Mouse (Mus musculus) layer of hippocampus, postnatal 25 days (tissue): ENCODE measurements around the gene Ube2i. TPM values are rescaled to one million over a fixed set of nuclear protein-coding genes. Genes with fewer than 3 reads are reported as not detected.
"Not testable (repeated sequence)": the region's sequence is repeated elsewhere in the genome, so short reads cannot be mapped to it uniquely, and the experiment has no call there.

Experiments
- DNase-seq, 2 experiments: peaks; one replicate each; pipeline ENCODE4 v3.0.0; 2022; ENCODE audit warnings: mixed read lengths in 2 of 2, low spot score in 1 of 2; ENCODE audit errors: extremely low spot score in 1 of 2
- total RNA-seq, 2 experiments: library from RNA; stranded (reverse); gene quantifications; 2 replicates each; pipeline ENCODE4 v1.2.3; 2021

Ube2i gene
- total RNA-seq, 2 experiments from 2014 or later, result 229 to 234 TPM

DNA sequence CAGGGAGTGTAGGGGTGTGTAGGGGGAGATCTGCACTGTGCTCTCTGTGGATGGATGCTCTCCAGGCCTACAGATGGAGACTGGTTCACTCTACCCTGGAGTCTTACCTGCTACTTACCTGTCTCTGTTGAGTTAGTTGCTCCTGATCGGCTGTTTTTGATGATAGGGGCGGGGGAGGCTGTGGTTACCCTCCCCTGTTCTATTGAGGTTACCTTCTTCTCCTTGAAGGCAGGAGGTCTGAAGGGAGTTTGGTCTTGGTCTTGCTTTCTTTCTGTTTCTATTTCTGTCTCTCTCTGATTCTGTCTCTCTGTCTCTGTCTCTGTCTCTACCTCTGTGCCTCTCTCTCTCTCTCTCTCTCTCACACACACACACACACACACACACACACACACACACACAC lies 19.3 kb downstream of the Ube2i start:
- no peak for DNase-seq

GRCm38 (mm10) chr17:25253760-25254159 lies 20.7 kb downstream of the Ube2i start:
- no peak for DNase-seq

DNA sequence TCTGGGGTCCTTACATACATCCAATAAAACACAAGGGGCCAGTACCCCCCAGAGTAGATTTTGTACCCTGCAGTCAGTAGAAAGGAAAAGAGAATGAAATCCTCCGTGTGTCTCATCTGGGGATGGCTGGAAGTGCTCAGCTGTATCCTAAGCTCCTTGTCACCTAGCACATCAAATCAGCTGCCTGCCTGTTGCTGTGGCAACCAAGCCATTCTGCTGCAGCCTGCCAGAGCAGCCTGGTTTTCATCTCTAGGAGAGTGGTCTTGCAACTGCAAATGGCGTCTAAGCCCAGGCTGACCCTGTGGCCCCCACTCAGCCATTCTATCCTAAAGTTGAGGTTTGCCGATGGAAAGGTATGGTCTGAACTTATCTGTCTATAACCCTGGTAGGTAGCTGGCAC lies 21.8 kb downstream of the Ube2i start:
- DNase-seq, result no peak

- no peak for DNase-seq
Observed at GRCm38 (mm10) chr17:25250181-25250835, 24.1 kb downstream of the Ube2i start.

GRCm38 (mm10) chr17:25248033-25248750 lies 26.2 kb downstream of the Ube2i start:
- no peak for DNase-seq

DNA sequence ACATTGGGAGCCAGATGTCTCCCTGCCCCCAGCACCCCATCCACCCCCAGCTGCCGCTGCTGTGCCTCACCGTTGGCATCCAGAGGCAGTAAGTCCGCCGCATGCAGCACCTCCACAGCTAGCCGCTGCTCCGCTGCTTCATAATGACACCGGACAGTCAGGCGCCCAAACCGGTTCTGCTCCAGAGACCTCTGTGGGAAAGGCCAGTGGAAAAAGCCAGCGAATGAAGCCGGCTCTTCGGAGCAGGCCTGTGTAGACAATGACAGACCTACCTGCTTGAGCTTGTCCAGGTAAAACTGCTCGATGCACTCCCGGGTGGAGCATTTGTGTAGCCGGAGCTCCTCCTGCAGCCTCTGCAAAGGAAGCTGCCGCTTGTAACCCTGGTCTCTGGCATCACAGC lies 30.2 kb downstream of the Ube2i start:
- DNase-seq, result no peak

DNA sequence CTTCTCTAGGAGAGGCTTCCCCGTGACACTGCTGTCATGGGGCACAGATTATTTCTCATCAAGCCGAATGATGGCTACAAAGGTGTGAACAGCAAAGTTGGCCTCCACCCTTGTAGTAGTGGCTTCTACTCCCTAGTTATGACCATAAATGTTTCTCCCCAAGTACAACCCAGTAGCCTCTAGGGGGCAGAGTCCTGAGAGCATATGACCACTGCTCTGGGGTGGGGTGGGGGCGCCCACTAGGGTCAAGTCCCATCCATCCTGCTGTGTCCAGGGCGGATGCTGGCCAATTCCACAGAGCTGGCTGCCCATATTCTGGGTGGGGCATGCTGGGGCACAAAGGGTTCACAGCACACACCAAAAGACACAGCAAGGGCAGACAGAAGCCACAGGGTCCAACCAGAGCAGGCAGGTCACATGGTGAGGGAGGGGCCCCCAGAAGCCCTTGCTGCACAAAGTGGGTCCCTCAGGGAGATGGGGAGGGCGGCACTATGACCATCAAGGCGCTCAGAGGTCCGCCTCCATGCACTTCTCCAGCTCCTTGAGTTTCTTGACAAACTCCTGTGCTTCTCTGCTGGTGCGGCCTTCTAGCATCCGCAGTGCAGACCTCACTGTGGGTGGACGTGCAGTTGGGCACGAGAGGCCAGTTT lies 31.2 kb downstream of the Ube2i start:
- DNase-seq, result no peak

- peak; percentile 67 to 75 for DNase-seq
Observed at GRCm38 (mm10) chr17:25239695-25240636, 34.5 kb downstream of the Ube2i start, which contains the start of the genes Gnptg and Tsr3. Gene Gnptg (minus strand): TSS chr17:25240124. Gene Tsr3 (plus strand): TSS chr17:25240170.

DNA sequence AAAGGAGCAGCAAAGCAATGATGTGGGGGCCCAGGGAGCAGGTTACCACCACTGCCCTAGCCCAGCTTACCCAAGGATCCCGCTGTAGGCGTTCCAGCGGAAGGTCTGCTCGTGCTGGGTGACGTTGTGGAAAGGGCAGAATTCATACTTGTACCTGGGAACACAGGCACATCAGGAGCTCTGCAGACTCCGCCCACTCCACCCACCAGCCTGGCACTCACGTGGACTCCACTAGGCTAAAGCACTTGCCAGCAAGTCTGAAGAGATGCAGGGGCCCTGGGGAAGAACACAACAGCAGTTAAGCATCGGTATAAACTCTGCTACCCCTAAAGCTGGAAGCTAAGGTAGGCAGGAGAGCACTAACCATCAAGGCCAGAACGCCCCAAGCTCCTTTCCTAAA lies 38.8 kb downstream of the Ube2i start:
- DNase-seq, result no peak

DNA sequence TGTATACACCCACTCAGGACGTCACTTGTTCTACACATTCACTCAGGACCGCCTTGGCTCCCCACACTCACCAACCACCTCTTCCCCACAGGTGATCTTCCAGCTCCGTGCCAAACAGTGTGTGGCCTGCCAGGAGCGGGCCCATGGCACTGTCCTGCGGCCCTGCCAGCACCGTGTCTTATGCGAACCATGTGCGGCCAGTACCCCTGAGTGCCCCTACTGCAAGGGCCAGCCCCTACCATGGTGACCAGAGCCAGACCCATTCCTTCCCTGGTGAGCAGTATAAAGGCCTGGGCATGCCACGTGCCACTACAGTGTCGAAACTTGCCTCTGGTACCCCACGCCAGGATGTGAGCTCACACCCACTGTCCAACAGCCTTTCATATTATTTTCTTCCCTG lies 42.8 kb downstream of the Ube2i start:
- not testable (repeated sequence) for DNase-seq

DNA sequence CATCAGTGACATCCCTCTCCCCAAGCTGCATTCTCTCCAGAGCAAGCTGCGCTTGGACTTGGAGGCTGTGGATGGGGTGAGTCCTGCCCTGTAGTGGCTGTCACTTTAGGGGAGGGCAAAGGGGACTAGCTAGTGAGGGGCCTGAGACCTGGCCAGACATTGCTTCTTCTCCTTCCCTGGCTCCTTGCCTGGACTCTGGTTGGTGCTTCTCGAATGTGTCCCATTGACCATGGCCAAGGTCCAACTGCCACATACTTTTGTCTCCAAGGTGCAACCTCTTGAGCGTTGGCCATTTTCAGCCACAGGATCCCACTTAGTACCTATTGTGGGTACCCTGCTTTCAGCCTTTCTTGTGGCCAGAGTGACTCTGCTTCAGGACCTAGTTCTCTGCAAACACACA lies 43.7 kb downstream of the Ube2i start:
- no peak for DNase-seq

GRCm38 (mm10) chr17:25230014-25230655 lies 44.3 kb downstream of the Ube2i start:
- DNase-seq, result not testable (repeated sequence)

DNA sequence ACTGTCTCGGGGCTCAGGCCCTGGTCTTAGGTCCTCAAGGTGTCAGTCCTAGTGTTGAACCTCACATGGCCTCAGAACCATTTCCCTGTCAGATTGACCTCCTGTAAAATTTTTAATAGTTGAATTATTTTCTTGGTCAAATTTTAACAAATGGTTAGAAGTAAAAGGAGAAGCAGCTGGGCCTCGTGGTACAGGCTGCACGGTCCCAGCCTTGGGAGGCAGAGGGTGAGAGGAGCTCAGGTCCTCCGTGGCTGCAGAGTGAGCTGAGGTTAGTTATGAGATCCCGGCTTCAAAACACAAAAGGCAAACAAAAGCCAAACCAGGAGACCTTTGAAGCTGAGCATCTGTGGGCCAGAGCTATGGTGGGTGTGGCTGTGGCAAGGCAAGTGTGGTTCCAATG lies 46.4 kb downstream of the Ube2i start:
- DNase-seq, result no peak

DNA sequence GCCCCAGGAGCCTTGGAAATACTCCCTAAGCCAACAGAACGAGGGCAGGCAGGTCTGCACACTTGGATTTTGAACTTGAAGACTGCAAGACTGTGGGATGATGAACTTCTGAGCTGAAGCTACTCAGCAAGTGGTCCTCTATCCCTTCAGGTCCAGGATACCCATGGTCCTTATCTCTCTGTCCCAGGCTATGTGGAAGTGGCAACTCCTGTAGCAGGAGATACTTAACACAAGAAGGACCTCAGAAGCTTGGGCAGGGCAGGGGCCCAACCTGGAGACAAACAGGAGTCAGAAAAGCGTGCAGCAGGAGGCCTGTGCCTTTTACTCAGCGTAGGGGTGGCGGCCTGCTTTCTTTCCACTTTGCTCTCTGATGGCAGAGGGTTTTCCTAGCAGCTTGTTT lies 48.8 kb downstream of the Ube2i start:
- no peak for DNase-seq

DNA sequence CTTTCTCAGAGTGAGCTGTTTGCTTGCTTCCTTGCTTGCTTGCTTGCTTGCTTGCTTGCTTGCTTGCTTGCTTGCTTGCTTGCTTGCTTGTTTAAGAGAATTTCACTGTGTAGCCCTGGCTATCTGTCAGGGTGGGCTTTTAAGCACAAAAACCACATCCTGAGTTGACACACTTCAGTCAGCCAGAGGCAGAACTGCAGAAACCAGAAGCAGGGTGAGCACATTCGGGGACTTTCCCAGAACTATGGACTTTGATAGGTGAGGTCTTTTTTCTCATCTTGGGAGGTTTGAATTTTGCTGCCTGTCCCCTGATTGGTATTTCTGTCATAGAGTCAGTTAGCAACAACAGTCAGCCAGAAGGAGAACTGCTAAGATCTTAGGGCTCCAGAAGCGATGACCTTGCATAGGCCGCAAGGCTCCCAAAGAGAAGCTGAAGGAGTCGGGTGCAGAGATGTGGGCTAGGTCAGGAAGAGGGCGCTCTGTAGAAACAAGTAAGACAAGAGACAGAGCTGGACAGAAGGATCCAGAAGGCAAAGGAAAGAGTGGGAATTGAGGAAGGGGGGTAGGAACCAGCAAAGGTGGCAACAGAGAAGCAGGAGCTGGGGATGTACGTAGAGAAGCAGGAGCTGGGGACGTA lies 49.7 kb downstream of the Ube2i start:
- DNase-seq, result no peak

- no peak for DNase-seq
Observed at GRCm38 (mm10) chr17:25222951-25223601, 51.3 kb downstream of the Ube2i start.

GRCm38 (mm10) chr17:25222504-25222940 lies 51.9 kb downstream of the Ube2i start:
- peak in 1 of 2 experiments; percentile 47 for DNase-seq

GRCm38 (mm10) chr17:25221821-25222503 lies 52.5 kb downstream of the Ube2i start:
- DNase-seq, result peak in 1 of 2 experiments; percentile 42
